Mouse (Mus musculus) myocyte (in vitro differentiated cells): Measurements from ENCODE around the gene Nrip1.

ENCODE experiments used
- E2F4 ChIP-seq: IDR thresholded peaks from one replicate; pipeline ENCODE4 v1.6.1; 2011; ENCODE audit warnings: mild to moderate bottlenecking, control low read depth, moderate library complexity; ENCODE audit not compliant: insufficient read depth
- MAX ChIP-seq: IDR thresholded peaks from one replicate; pipeline ENCODE4 v1.6.1; 2011; ENCODE audit warnings: low read depth, mild to moderate bottlenecking, control low read depth
- MYOG ChIP-seq, 3 experiments: IDR thresholded peaks; one replicate each; pipeline ENCODE4 v1.6.1; 2011; ENCODE audit warnings: control low read depth in 2 of 3, low read depth in 2 of 3, mild to moderate bottlenecking in 2 of 3; ENCODE audit not compliant: insufficient read length in 2 of 3, control insufficient read depth in 1 of 3, insufficient read depth in 1 of 3
- POLR2A ChIP-seq: IDR thresholded peaks from one replicate; pipeline ENCODE4 v1.6.1; 2011; ENCODE audit warnings: low read depth, mild to moderate bottlenecking, control low read depth, moderate library complexity; ENCODE audit not compliant: insufficient read length
- SRF ChIP-seq: IDR thresholded peaks from one replicate; pipeline ENCODE4 v1.6.1; 2011; ENCODE audit warnings: low read depth; ENCODE audit not compliant: control insufficient read depth, insufficient read length
- TCF12 ChIP-seq: IDR thresholded peaks from one replicate; pipeline ENCODE4 v1.6.1; 2011; ENCODE audit warnings: mild to moderate bottlenecking, control low read depth; ENCODE audit not compliant: poor library complexity, insufficient read depth, severe bottlenecking
- USF1 ChIP-seq: IDR thresholded peaks from one replicate; pipeline ENCODE4 v1.6.1; 2011; ENCODE audit warnings: low read depth, mild to moderate bottlenecking, control low read depth, moderate library complexity

GRCm38 (mm10) chr16:76416477-76416876, 42.9 kb upstream of the Nrip1 start:
- TF ChIP-seq POLR2A (no peak), E2F4 (no peak), USF1 (no peak), SRF (no peak), MYOG (IDR thresholded peaks at IDR 0.05; ENCODE audit: control insufficient read depth in 1 of 3, insufficient read depth in 1 of 3, insufficient read length in 2 of 3, low read depth in 2 of 3) (no peak), TCF12 (no peak), MAX (no peak)
